Mouse (Mus musculus) yolk sac, embryonic 10.5 days (tissue): ENCODE data around the gene Tmem248.

ENCODE experiments used
- DNase-seq: peaks from one replicate; pipeline ENCODE4 v3.0.0-alpha.2; 2017; ENCODE audit warnings: low spot score

Tmem248 gene

GRCm38 (mm10) chr5:130257303-130257702 is 40.4 kb downstream of the Tmem248 start:
- no peak for DNase-seq

GRCm38 (mm10) chr5:130263454-130263853 is 46.6 kb downstream of the Tmem248 start:
- no peak for DNase-seq

GRCm38 (mm10) chr5:130264433-130265005 is 47.6 kb downstream of the Tmem248 start:
- no peak for DNase-seq

DNA sequence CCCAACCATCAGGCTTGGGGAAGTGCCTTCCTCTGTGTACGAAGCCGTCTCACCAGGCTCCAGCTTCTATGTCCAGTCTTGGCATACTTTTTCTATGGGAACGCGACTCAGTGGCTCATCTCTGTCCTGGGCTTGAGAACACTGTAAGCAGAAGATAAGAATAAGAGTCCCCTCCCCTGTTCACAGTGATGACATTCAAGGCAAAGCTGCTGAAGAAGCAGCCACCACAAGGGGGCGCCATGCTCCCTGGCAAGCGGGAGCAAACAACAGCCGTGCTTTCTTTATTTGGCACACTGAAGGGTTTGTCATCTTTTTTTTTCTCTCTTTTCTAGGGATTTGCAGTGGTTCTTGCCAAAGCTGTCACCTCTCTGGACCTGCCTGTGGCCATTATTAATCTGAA is 49.8 kb downstream of the Tmem248 start:
- no peak for DNase-seq

DNA sequence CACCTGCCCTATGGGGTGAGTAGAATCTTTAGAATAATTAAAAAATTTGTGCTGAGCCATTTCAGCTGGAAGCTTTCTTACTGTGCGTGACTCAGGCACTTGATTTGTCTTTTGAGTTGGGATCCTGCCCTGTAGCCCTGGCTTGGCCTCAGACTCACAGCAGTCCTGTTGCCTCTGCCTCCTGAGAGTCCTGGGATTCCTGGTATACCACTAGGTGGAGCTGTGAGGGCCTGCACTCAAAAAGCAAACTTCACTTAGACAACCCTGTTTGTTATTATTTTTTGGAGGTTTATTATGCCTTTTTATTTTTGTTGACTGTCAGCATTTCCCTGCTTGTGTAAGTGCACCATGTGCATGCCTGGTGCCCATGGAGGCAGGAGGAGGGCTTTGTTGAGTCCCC is 50.4 kb downstream of the Tmem248 start:
- DNase-seq = no peak

DNA sequence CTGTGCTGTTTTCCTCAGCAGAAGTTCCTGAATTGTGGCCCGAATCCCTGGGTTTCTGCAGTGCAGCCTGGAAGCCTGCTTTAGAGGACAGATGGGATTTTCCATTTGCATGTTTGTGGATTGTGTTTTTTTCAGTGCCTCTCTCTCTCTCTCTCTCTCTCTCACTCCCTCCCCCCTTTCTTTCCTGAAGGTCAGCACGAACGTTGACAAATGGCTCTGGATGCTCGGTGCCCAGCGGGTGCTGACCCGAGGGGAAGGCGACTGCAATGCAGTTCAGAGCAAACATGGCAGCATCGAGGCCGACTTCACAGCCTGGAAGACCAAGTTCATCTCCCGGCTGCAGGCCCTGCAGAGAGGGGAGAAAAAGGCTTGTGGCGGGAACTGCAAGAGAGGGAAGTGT is 52.1 kb downstream of the Tmem248 start:
- DNase-seq = no peak

DNA sequence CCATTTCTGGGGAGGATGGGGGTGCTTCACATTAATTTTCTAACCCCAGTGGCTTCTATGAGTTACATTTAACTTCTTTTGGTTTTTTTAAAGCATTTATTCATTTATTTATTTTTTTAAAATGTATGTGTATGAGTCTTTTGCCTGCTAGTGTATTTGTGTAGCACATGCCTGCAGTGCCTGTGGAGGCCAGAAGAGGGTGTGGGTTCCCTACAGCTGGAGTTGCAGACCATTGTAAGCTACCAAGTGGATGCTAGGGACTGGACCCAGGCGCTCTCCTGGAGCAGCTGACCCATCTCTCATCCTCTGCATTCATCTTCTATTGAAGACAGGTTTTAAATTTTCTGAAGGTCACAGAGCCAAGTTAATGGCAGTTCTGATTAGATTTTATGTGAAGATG is 55.5 kb downstream of the Tmem248 start:
- DNase-seq = no peak

GRCm38 (mm10) chr5:130273046-130273445 is 56.2 kb downstream of the Tmem248 start:
- no peak for DNase-seq

DNA sequence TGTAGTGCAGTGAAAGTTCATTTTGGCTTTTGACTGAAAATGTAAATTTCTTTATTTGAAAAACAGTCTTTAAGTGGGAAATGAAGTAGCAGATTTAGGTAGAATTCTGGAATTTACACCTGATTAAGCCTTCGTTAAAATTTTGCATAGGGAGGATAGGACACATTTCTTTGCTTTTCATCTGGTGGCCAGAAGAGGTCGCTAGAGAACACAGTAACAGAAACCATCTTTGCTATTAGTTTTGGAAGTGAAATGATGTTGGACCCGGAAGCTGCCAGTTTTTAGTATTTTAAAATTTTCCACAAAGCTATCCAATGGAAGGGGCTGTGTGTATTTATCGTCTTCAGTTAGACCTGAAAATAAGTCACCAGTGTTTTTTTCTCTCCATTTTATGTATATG is 58.6 kb downstream of the Tmem248 start:
- DNase-seq = no peak

- DNase-seq = no peak
Observed at GRCm38 (mm10) chr5:130278011-130278472, 61.2 kb downstream of the Tmem248 start.

DNA sequence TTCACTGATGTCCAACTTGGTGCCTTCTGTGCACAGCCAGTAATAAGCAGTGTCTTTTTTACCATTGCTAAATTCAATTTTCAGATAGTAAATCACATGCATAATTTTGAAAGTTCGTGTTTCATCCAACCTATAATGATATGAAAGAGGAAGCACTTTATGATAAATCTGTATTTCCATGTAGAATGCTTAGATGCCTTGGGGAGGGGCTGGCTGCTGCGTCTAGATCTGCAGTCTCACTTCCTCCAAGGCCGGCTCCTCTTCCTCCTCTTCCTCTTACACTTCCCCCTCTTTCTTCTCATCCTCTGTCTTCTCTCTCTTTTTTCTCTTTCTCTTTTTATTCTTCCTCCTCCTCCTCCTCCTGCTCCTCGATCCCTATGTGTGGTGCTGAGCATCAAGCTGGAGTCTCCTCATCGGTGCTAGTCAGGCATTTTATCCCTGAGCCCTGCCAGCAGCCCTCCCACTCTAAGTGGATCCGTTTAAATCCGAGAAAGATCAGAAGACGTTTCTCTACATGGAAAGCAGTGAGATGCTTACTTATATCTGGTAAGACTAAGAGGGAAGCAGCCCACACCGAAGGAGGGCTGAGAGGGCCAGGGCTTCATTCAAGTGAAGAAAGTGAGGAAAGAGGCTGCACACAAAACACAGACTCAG is 66.3 kb downstream of the Tmem248 start:
- no peak for DNase-seq

GRCm38 (mm10) chr5:130288106-130288505 is 71.2 kb downstream of the Tmem248 start:
- no peak for DNase-seq

DNA sequence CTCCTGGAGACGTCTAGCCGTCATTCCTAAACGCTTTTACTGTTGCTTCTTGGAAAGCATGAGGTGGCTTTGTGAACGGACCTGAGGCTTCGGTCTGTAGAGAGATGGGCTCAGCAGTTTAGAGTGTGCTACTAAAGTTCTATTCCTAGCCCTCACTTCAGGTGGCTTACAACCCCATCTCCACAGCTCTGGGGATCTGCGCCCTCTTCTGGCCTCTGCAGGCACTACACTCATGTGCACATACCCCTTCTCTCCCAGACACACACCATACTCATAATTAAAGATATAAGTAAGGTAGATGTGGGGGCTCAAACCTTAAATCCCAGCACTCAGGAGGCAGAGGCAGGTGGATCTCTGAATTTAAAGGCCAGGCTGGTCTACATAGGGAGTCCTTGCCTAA is 73.4 kb downstream of the Tmem248 start:
- DNase-seq = no peak

DNA sequence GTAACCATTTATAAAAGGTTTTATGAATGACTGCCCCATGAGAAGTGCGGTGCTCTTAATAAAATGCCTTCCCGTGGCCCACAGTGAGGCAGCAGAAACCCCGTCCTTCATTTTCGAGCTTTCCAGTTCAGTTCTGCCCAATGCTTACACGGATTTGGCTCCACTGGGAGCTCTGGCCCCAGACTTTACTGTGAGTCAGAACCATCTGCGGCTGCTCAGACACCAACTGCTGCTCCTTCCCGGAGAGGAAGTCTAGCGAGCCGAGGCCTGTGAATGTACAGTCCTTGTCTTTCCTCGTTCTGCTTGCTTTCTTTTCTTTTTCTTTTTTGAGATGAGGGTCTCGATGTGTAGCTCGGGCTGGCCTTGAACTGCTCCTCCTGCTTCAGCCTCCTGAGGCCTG is 73.9 kb downstream of the Tmem248 start:
- DNase-seq = no peak

- no peak for DNase-seq
Observed at GRCm38 (mm10) chr5:130292976-130293375, 76.1 kb downstream of the Tmem248 start.
